Mouse (Mus musculus): ENCODE data around the gene Ube4a. TPM values are rescaled to one million over a fixed set of nuclear protein-coding genes. Genes with fewer than 3 reads are reported as not detected.

Gene Ube4a
- 10 to 100 TPM; 45.1 to 47.9 TPM for polyA plus RNA-seq (2017; shearing (Covaris generic))

DNA sequence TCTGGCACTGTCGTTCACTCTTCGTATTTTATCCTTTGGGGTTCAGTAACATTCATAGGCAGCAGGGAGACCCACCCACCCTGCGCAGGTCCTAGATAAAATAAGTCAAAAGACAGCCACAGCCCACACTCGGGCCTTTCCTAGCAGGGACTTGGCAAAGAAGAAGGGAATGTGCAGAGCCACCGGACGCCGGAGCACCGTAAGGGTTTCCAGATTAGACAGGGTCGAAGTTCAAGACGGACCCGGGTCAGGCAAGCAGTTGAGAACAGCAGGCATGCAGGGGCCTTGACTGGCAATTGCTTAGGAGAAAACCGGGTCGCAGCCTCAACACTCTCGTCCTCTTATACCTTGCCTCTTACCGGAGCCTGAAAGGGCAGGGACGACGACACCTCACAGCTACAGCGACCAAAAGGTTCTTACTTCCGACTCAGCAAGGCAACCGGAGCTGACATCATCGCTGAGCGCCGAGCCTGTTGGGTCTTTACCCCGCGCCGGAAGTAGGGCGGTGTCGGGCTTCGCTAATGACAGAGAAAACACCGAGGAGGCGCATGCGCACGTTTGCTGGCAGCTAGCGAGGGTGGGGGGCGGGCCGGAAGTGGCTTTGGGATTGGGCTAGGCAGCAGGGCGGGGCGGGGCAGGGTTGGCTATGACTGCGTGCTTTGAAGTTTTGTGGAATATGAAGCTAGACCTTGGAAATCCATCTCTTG is at the start of gene Ube4a:
Gene Ube4a, minus strand, starts transcription at position 475 of the 707 bp plus-strand sequence.

DNA sequence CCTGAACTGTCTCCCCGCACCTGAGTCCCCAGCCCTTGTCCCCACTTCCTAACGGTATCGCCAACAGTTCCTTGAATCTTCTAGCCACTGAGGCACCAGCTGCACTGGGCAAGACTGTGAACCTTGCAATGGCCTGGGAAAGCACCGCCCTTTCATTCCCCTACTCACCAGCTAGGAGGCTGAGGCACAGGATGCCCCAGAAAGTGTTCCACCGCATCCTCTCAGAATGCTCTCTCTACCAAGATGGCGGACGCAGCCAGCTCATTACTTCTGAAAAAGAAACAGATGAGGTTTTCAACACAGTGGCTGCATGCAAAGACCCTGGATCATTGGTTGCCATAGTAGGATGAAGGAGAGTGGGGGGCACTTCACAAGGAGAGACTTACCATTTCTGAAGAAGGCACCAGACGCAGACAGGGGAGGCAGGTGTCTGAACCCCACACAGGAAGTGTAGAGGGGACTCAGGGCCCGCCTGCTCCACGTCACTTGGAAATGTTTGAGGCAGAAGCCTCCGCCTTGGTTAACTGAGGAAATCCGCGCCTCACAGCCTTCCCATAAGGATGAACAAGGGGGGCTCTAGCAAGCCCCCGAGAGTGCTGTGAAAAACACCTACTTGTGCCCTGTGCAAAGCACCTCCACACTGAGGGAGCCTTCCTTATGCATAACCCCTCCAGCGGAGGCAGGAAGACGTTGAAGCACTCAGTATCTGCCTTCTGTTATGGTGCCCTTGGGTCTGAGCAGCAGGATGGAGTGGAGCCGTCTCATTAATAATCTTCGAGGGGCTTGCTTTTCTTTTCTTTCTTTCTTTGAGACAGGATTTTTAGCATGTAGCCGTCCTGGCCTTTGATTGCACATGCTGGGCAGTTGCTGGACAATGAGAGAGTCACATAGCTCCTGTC is 44.0 kb upstream of the Ube4a start, which contains the start of gene Cd3e:
Gene Cd3e, minus strand, starts transcription at position 448 of the 899 bp plus-strand sequence.

DNA sequence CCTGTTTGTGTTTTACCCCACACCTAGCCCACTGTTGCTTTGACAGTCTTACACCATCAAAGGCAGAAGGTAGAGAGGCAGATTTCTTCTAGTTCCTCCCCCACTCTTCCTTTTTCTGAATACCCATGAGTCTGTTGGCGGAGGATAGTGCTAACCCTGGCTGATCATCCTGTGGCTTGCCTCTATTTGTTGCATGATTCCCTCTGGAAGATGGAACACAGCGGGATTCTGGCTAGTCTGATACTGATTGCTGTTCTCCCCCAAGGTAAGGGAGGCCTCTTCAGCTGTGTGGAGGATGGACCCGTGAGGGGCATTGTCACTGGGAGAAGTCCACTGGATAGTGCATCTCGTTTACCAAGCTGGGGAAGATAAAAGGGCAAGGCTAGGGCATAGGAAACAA is 16.3 kb upstream of the Ube4a start, which contains the start of gene Cd3d:
Gene Cd3d, plus strand, starts transcription at position 111 of the 400 bp plus-strand sequence.

GRCm38 (mm10) chr9:44980242-44980641 is 14.8 kb upstream of the Ube4a start, which contains the start of gene Cd3g:
TSS of gene Cd3g (minus strand) at chr9:44980431.

DNA sequence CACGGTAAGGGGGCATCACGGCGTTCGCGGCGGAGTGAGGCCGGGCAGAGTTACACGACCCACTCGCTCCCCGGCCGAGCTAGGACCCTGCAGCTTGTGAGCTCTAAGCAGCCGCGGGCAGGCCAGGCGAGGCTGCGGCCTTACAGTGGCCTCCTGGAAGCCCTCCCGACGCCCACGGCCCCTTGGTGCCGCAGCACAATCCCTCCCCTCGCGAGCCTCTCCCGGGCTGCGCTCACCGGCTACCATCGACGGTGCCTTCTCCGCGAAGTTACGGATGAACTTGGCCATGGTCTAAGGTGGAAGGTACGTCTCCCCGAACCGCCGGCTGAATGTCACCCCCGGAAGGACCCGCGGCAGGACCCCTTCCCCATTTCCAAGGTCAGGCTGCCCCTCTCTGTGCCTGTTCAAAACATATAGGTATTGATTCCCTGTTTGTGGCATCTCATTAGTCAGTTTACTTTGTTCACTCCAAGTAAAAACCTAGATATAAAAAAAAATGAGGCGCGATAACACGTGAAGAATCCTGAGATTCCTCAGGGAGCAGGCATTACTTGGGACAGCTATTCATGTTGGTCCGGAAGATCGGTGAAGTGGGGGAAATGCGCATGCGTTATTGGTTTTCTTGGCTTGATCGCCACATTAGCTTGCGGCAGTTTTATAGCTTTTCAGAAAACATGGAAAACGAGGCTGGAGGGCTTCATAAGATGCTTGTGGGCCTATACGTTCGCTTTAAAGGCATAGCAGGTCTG is 44.9 kb downstream of the Ube4a start, which contains the start of gene Atp5l:
Gene Atp5l, minus strand, starts transcription at position 369 of the 749 bp plus-strand sequence.

GRCm38 (mm10) chr9:44881221-44881871 is 84.1 kb downstream of the Ube4a start, which contains the start of gene Kmt2a:
TSS of gene Kmt2a (minus strand) at chr9:44881296.

Other genes with a start within 250 kb of the Ube4a start
- gene Phldb1, start 230.4 kb downstream of the Ube4a start, polyA plus RNA-seq (2017; shearing (Covaris generic)): 1 to 10 TPM; 1.1 to 5.8 TPM
- gene Arcn1, start 197.8 kb downstream of the Ube4a start, polyA plus RNA-seq (2017; shearing (Covaris generic)): 100 to 1,000 TPM; 131 to 156 TPM
- gene Ift46, start 197.7 kb downstream of the Ube4a start, polyA plus RNA-seq (2017; shearing (Covaris generic)): 10 to 100 TPM; 34.2 to 47.8 TPM
- gene Tmem25, start 166.3 kb downstream of the Ube4a start, polyA plus RNA-seq (2017; shearing (Covaris generic)): 1 to 10 TPM in 1 of 2 experiments, under 1 TPM in 1; 0.19 to 2.1 TPM
- gene Ttc36, start 162.5 kb downstream of the Ube4a start, polyA plus RNA-seq (2017; shearing (Covaris generic)): not detected
- gene Kmt2a, start 84.3 kb downstream of the Ube4a start, polyA plus RNA-seq (2017; shearing (Covaris generic)): 10 to 100 TPM; 62.9 to 84.1 TPM
- gene Atp5l, start 44.9 kb downstream of the Ube4a start, polyA plus RNA-seq (2017; shearing (Covaris generic)): 100 to 1,000 TPM; 295 to 303 TPM
- 1,000 to 10,000 TPM; 1,426 to 1,451 TPM for gene Cd3g, start 14.8 kb upstream of the Ube4a start, polyA plus RNA-seq (2017; shearing (Covaris generic))
- 100 to 1,000 TPM; 756 to 785 TPM for gene Cd3d, start 16.2 kb upstream of the Ube4a start, polyA plus RNA-seq (2017; shearing (Covaris generic))
- 1,000 to 10,000 TPM; 1,280 to 1,314 TPM for gene Cd3e, start 44.0 kb upstream of the Ube4a start, polyA plus RNA-seq (2017; shearing (Covaris generic))
- gene Mpzl2, start 74.2 kb upstream of the Ube4a start, polyA plus RNA-seq (2017; shearing (Covaris generic)): under 1 TPM; 0.13 to 0.28 TPM
- 10 to 100 TPM in 1 of 2 experiments, 1 to 10 TPM in 1; 9.4 to 14.4 TPM for gene Mpzl3, start 89.6 kb upstream of the Ube4a start, polyA plus RNA-seq (2017; shearing (Covaris generic))
- 1 to 10 TPM; 5.0 to 8.7 TPM for gene Jaml, start 113.6 kb upstream of the Ube4a start, polyA plus RNA-seq (2017; shearing (Covaris generic))
- gene Scn2b, start 152.2 kb upstream of the Ube4a start, polyA plus RNA-seq (2017; shearing (Covaris generic)): under 1 TPM; 0.14 to 0.39 TPM
- gene Scn4b, start 172.8 kb upstream of the Ube4a start, polyA plus RNA-seq (2017; shearing (Covaris generic)): 1 to 10 TPM in 1 of 2 experiments, under 1 TPM in 1; 0.25 to 1.1 TPM
- gene BC049352, start 216.4 kb upstream of the Ube4a start, polyA plus RNA-seq (2017; shearing (Covaris generic)): 1 to 10 TPM; 1.5 to 6.0 TPM
- under 1 TPM; 0.31 to 0.89 TPM for gene Tmprss4, start 238.5 kb upstream of the Ube4a start, polyA plus RNA-seq (2017; shearing (Covaris generic))

Measured in inflammation-experienced regulatory T-cells (primary cell).